33 mouse cellular contexts compared by ENCODE assay signal in genomic region chr3:109129768-109130167, GRCm38 (mm10). TPM values are rescaled to one million over a fixed set of nuclear protein-coding genes. Genes with fewer than 3 reads are reported as not detected.
DNase-seq lines count a peak whose midpoint lies in the region; ATAC-seq and TF ChIP-seq lines count a peak whose summit lies in the region.
"Had no signal": no experiment of that assay in that cellular context is flagged by ENCODE, and none has a peak within 500 bp of the region (broad histone marks: within the 10 kb centered on the region; RNA-seq: fewer than 3 reads in every experiment).

No protein-coding gene starts in this region.

- H3K9me3 ChIP-seq in intestine, embryonic 15.5 days = no peaks in the 10 kb centered on the region
- H3K9me3 ChIP-seq in intestine, postnatal 0 days (ENCODE audit: control insufficient read depth) = no peaks in the 10 kb centered on the region
- peaks cover 2% of the 10 kb centered on the region; the same call in 1 of the 2 replicates for H3K9me3 ChIP-seq in intestine, embryonic 16.5 days (ENCODE audit: control insufficient read depth, low read length)
- H3K9me3 ChIP-seq: heart, embryonic 15.5 days; stomach, embryonic 15.5 days had no signal

- WGBS in intestine, embryonic 15.5 days = 54% methylated on average over 5 of the region's 5 CpGs
- 62% methylated on average over 5 of the region's 5 CpGs for WGBS in intestine, postnatal 0 days
- 57% methylated on average over 5 of the region's 5 CpGs for WGBS in intestine, embryonic 16.5 days

- H3K4me3 ChIP-seq in intestine, embryonic 15.5 days (replicated peaks) = no peak overlapping the region
- no peak overlapping the region for H3K4me3 ChIP-seq in intestine, postnatal 0 days (ENCODE audit: low read depth, low read length)
- no peak overlapping the region for H3K4me3 ChIP-seq in intestine, embryonic 16.5 days (ENCODE audit: low read length)
- H3K4me3 ChIP-seq: heart, adult 2 months; heart, embryonic 15.5 days; midbrain, embryonic 13.5 days; stomach, embryonic 15.5 days had no signal

- no peak overlapping the region for H3K9ac ChIP-seq in intestine, embryonic 15.5 days
- no peak overlapping the region for H3K9ac ChIP-seq in intestine, postnatal 0 days (ENCODE audit: low read depth, low read length)
- H3K9ac ChIP-seq in intestine, embryonic 16.5 days (ENCODE audit: low read depth, low read length) = no peak overlapping the region
- H3K9ac ChIP-seq: heart, embryonic 15.5 days; hindbrain, embryonic 14.5 days; midbrain, embryonic 13.5 days; stomach, embryonic 15.5 days had no signal

- H3K4me1 ChIP-seq in intestine, embryonic 15.5 days (replicated peaks) = peaks cover 10% of the 10 kb centered on the region
- H3K4me1 ChIP-seq in intestine, postnatal 0 days (replicated peaks; ENCODE audit: control insufficient read depth, insufficient read depth, low read length) = peaks cover 3% of the 10 kb centered on the region; the same call in 1 of the 2 replicates
- 0 out of 2 replicates have a peak, but pooled peaks cover 4% of the 10 kb centered on the region for H3K4me1 ChIP-seq in intestine, embryonic 16.5 days (ENCODE audit: control insufficient read depth, insufficient read depth, low read length)
- H3K4me1 ChIP-seq: midbrain, embryonic 13.5 days; stomach, embryonic 15.5 days had no signal

- no peak overlapping the region for H3K4me2 ChIP-seq in intestine, embryonic 15.5 days (replicated peaks)
- H3K4me2 ChIP-seq in intestine, postnatal 0 days (replicated peaks; ENCODE audit: low read depth) = no peak overlapping the region
- H3K4me2 ChIP-seq in intestine, embryonic 16.5 days (ENCODE audit: low read depth, low read length) = no peak overlapping the region
- H3K4me2 ChIP-seq: heart, embryonic 15.5 days; hindbrain, embryonic 14.5 days; midbrain, embryonic 13.5 days; stomach, embryonic 15.5 days had no signal

- H3K36me3 ChIP-seq in intestine, embryonic 15.5 days = peaks cover 7% of the 10 kb centered on the region; the same call in 1 of the 2 replicates
- 0 out of 2 replicates have a peak, but pooled peaks cover 7% of the 10 kb centered on the region for H3K36me3 ChIP-seq in intestine, postnatal 0 days (ENCODE audit: control insufficient read depth, insufficient read depth)
- H3K36me3 ChIP-seq in intestine, embryonic 16.5 days (ENCODE audit: control insufficient read depth, insufficient read depth, low read length) = peaks cover 5% of the 10 kb centered on the region; the same call in 1 of the 2 replicates

- TF ChIP-seq CTCF in intestine, postnatal 0 days (IDR thresholded peaks at IDR 0.05; ENCODE audit: low read depth) = no peak

- peak; percentile 37; the same call in 1 of the 2 replicates for ATAC-seq in intestine, embryonic 15.5 days
- no peak for ATAC-seq in intestine, postnatal 0 days
- 0 out of 2 replicates have a peak, but pooled peaks have one; percentile 5 for ATAC-seq in intestine, embryonic 16.5 days
- peak; percentile 55; the same call in 1 of the 2 replicates for ATAC-seq in neutrophil, adult 5-6 weeks (ENCODE audit: extremely low read depth, insufficient number of reproducible peaks, low FRiP score, poor library complexity, severe bottlenecking)
- ATAC-seq: activated CD4-positive, CD25-positive, alpha-beta regulatory T cell, adult 4 months; CD4-positive, CD25-positive, alpha-beta regulatory T cell, adult 4 months; forebrain, embryonic 16.5 days; midbrain, embryonic 13.5 days had no signal

- no peak overlapping the region for H3K27ac ChIP-seq in intestine, embryonic 15.5 days
- no peak overlapping the region for H3K27ac ChIP-seq in intestine, postnatal 0 days (ENCODE audit: low read depth, low read length)
- no peak overlapping the region for H3K27ac ChIP-seq in intestine, embryonic 16.5 days (ENCODE audit: low read length)
- H3K27ac ChIP-seq: heart, adult 2 months; heart, embryonic 15.5 days; hindbrain, embryonic 14.5 days; midbrain, embryonic 13.5 days; stomach, embryonic 15.5 days had no signal

- DNase-seq in retina, postnatal 1 day = peak; percentile 89
- no peak for DNase-seq in retina, embryonic 14.5 days (ENCODE audit: low spot score)
- DNase-seq in T-cell, adult 2 months (ENCODE audit: low spot score) = no peak
- DNase-seq in cerebellum, adult 9-11 months = no peak
- DNase-seq: adrenal gland, postnatal 10 days; cerebellum, adult 8-10 months; gastrocnemius, postnatal 14 days; heart, adult 2 months; heart, postnatal 36 days; kidney, postnatal 25 days; right cerebral cortex, postnatal 4 days; thymus, adult 18-20 months; thymus, postnatal 4 days had no signal

- H3K27me3 ChIP-seq in intestine, embryonic 15.5 days (replicated peaks) = no peaks in the 10 kb centered on the region
- H3K27me3 ChIP-seq in intestine, postnatal 0 days (replicated peaks; ENCODE audit: control insufficient read depth, insufficient read depth, low read length) = no peaks in the 10 kb centered on the region
- H3K27me3 ChIP-seq in intestine, embryonic 16.5 days (replicated peaks; ENCODE audit: control insufficient read depth, insufficient read depth, low read length) = no peaks in the 10 kb centered on the region
- H3K27me3 ChIP-seq: heart, embryonic 15.5 days; midbrain, embryonic 13.5 days; stomach, embryonic 15.5 days had no signal

RNA-seq across cellular contexts. Expression of gene Slc25a24, which starts 6.8 kb away (rescaled TPM):
- polyA plus RNA-seq in intestine, embryonic 15.5 days (2015; fragmentation: Nextera tagmentation; extraction: Ambion mirVana) = 34.7 and 39.9 TPM in 2 replicates
- 18.7 and 20.9 TPM in 2 replicates for polyA plus RNA-seq in intestine, postnatal 0 days (2015; fragmentation: Nextera tagmentation; extraction: Ambion mirVana)
- polyA plus RNA-seq in intestine, embryonic 16.5 days (2015; fragmentation: Nextera tagmentation; extraction: Ambion mirVana) = 33.0 and 34.0 TPM in 2 replicates
- 17.8 and 20.9 TPM in 2 replicates for total RNA-seq in neutrophil, adult 5-6 weeks (2017)

RNA-seq across cellular contexts. Expression of gene Slc25a54, which starts 49.5 kb away (rescaled TPM):
- not detected in 2 replicates for polyA plus RNA-seq in intestine, embryonic 15.5 days (2015; fragmentation: Nextera tagmentation; extraction: Ambion mirVana)
- polyA plus RNA-seq in intestine, postnatal 0 days (2015; fragmentation: Nextera tagmentation; extraction: Ambion mirVana) = not detected in 2 replicates
- polyA plus RNA-seq in intestine, embryonic 16.5 days (2015; fragmentation: Nextera tagmentation; extraction: Ambion mirVana) = not detected in 2 replicates
- not detected in 2 replicates for total RNA-seq in neutrophil, adult 5-6 weeks (2017)
- total RNA-seq: adrenal gland, postnatal 10 days; gastrocnemius, postnatal 14 days; heart, adult 2 months; heart, postnatal 36 days; layer of hippocampus, adult 8-10 months; left cerebral cortex, adult 18-20 months; left cerebral cortex, postnatal 36 days had no signal
- polyA plus RNA-seq: activated CD4-positive, CD25-positive, alpha-beta regulatory T cell, adult 4 months; brain, embryonic 14.5 days; CD4-positive, CD25-positive, alpha-beta regulatory T cell, adult 4 months; forebrain, embryonic 16.5 days; heart, adult 2 months; heart, embryonic 15.5 days; hindbrain, embryonic 14.5 days; intestine, embryonic 14.5 days; kidney, embryonic 14.5 days; limb, embryonic 14.5 days; liver, embryonic 16.5 days; midbrain, embryonic 13.5 days; neural tube, embryonic 11.5 days; stomach, embryonic 15.5 days had no signal
